Mouse (Mus musculus): ENCODE data around the gene Hcn3. TPM values are rescaled to one million over a fixed set of nuclear protein-coding genes. Genes with fewer than 3 reads are reported as not detected.
A peak's percentile ranks its signal among the peaks of the same experiment; 100 is the strongest.
"Not testable (repeated sequence)": the region's sequence is repeated elsewhere in the genome, so short reads cannot be mapped to it uniquely, and the experiment has no call there.

Hcn3 gene
- polyA plus RNA-seq, 1 experiment = 0.44 TPM

- DNase-seq (ENCODE audit: low spot score) = peak; percentile 20
Observed at GRCm38 (mm10) chr3:89181749-89182500, 21.9 kb upstream of the Hcn3 start.

- no peak for DNase-seq (ENCODE audit: low spot score)
Observed at GRCm38 (mm10) chr3:89179056-89179455, 19.1 kb upstream of the Hcn3 start.

- no peak for DNase-seq (ENCODE audit: low spot score)
Observed at GRCm38 (mm10) chr3:89178107-89178385, 18.1 kb upstream of the Hcn3 start.

- peak; percentile 66 for DNase-seq (ENCODE audit: low spot score)
Observed at GRCm38 (mm10) chr3:89177242-89178106, 17.5 kb upstream of the Hcn3 start, which contains the start of gene Scamp3. Scamp3 (plus strand) TSS chr3:89177473.

- DNase-seq (ENCODE audit: low spot score) = no peak
Observed at GRCm38 (mm10) chr3:89176421-89176820, 16.4 kb upstream of the Hcn3 start.

- DNase-seq (ENCODE audit: low spot score) = no peak
Observed at GRCm38 (mm10) chr3:89175544-89175943, 15.5 kb upstream of the Hcn3 start.

- DNase-seq (ENCODE audit: low spot score) = no peak
Observed at GRCm38 (mm10) chr3:89174844-89175243, 14.8 kb upstream of the Hcn3 start.

GRCm38 (mm10) chr3:89166945-89167344 lies 6.9 kb upstream of the Hcn3 start:
- DNase-seq (ENCODE audit: low spot score) = no peak

GRCm38 (mm10) chr3:89165268-89165870 lies 5.4 kb upstream of the Hcn3 start:
- no peak for DNase-seq (ENCODE audit: low spot score)

GRCm38 (mm10) chr3:89164506-89165267 lies 4.7 kb upstream of the Hcn3 start, which contains the start of gene Clk2:
Clk2 (plus strand) TSS chr3:89164795.
- DNase-seq (ENCODE audit: low spot score) = peak; percentile 94

- DNase-seq (ENCODE audit: low spot score) = no peak
Observed at GRCm38 (mm10) chr3:89163643-89164245, 3.7 kb upstream of the Hcn3 start.

- DNase-seq (ENCODE audit: low spot score) = no peak
Observed at GRCm38 (mm10) chr3:89163123-89163522, 3.1 kb upstream of the Hcn3 start.

- DNase-seq (ENCODE audit: low spot score) = no peak
Observed at GRCm38 (mm10) chr3:89161786-89162185, 1.8 kb upstream of the Hcn3 start.

- not testable (repeated sequence) for DNase-seq (ENCODE audit: low spot score)
Observed at GRCm38 (mm10) chr3:89161207-89161606, 1.2 kb upstream of the Hcn3 start.

GRCm38 (mm10) chr3:89159211-89159610 lies 785 bp downstream of the Hcn3 start:
- no peak for DNase-seq (ENCODE audit: low spot score)

GRCm38 (mm10) chr3:89158651-89159050 lies 1.3 kb downstream of the Hcn3 start:
- no peak for DNase-seq (ENCODE audit: low spot score)

- no peak for DNase-seq (ENCODE audit: low spot score)
Observed at GRCm38 (mm10) chr3:89156951-89157350, 3.0 kb downstream of the Hcn3 start.

- no peak for DNase-seq (ENCODE audit: low spot score)
Observed at GRCm38 (mm10) chr3:89152084-89152835, 7.7 kb downstream of the Hcn3 start.

GRCm38 (mm10) chr3:89148567-89148966 lies 11.4 kb downstream of the Hcn3 start:
- DNase-seq (ENCODE audit: low spot score) = no peak

GRCm38 (mm10) chr3:89147979-89148311 lies 12.1 kb downstream of the Hcn3 start:
- DNase-seq (ENCODE audit: low spot score) = no peak

All from urinary bladder, adult 2 months (tissue).